Mouse (Mus musculus): ENCODE data around the gene Iqcf3. TPM values are rescaled to one million over a fixed set of nuclear protein-coding genes. Genes with fewer than 3 reads are reported as not detected.

Gene Iqcf3
- polyA plus RNA-seq, 1 experiment from 2014 or later: not detected

DNA sequence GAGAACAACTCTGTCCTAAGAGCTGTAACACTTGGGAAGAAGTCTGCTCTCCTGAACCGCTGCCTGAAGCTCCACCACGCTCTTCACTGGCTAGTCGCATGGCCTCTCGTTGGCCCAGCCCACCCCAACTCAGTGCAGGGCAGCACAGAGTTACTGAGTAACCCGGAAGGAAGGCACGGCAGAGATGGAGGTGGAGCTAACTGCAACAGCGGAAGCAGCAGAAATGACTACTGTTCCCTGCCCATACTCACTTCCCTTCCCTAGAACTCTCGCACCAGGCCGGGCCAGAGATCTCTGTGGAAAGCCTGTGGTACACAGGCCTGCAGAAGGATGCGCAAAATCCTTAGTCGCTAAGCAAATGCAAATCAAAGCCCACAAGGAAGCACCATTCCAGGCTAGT, 5.0 kb upstream of the Iqcf3 start:
- no peaks in the 10 kb centered on the region for H3K36me3 ChIP-seq
- H3K9ac ChIP-seq: no peak overlapping the region
- H3K4me3 ChIP-seq: no peak overlapping the region
- H3K4me2 ChIP-seq: no peak overlapping the region
- 0 out of 2 replicates have a peak, but pooled peaks cover 4% of the 10 kb centered on the region for H3K4me1 ChIP-seq
- no peaks in the 10 kb centered on the region; the same call in 1 of the 2 replicates for H3K27me3 ChIP-seq (replicated peaks)
- H3K27ac ChIP-seq: no peak overlapping the region
- 0 out of 2 replicates have a peak, but pooled peaks have one; percentile 37 for ATAC-seq
- H3K9me3 ChIP-seq (replicated peaks): no peaks in the 10 kb centered on the region
- 33% methylated on average over 11 of the region's 11 CpGs for WGBS (ENCODE audit: insufficient replicate concordance)

DNA sequence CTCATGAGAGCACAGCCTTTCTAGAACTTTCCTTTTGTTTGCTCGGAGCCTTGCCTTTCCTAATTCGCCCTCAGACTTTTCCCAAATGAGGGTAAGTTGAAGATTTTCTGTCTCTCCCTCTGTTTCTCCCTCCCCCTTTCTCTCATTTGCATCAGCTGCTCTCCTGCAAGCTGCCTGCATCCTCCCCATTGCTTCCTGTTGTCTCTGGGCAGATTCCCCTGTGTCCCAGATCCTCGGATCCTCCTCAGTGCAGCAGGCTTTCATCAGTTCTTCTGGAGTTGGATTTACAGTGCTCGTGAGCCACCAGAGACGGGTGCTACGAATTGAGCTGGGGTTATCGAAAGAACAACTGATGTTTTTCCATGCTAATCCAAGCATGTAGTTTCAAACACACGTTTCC, 2.6 kb upstream of the Iqcf3 start:
- no peak overlapping the region for H3K9ac ChIP-seq
- ATAC-seq: no peak
- no peak overlapping the region for H3K4me2 ChIP-seq
- H3K4me1 ChIP-seq: 0 out of 2 replicates have a peak, but pooled peaks cover 4% of the 10 kb centered on the region
- no peaks in the 10 kb centered on the region; the same call in 1 of the 2 replicates for H3K27me3 ChIP-seq (replicated peaks)
- no peak overlapping the region for H3K4me3 ChIP-seq
- H3K9me3 ChIP-seq (replicated peaks): no peaks in the 10 kb centered on the region
- no peaks in the 10 kb centered on the region for H3K36me3 ChIP-seq
- no peak overlapping the region for H3K27ac ChIP-seq
- 65% methylated on average over 8 of the region's 8 CpGs for WGBS (ENCODE audit: insufficient replicate concordance)

DNA sequence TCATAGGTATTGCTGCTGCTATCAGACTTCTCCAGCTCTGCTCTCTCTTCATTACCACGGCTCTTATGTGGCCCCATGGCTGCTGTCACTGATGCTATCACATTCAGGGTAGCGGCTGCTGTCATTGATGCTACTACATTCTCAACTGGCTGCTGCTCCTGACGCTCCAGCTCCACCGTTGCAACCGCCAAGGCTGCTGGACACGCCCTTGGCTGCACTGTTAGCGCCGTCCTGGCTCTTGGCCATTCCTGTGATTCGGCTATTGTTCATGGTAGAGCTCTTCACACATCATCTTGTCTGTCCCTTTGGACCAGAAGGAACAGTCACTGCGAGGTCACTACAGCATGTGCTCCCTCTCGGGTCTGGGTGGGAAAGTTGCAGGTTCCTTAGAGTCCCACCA, 860 bp upstream of the Iqcf3 start:
- ATAC-seq: no peak
- no peaks in the 10 kb centered on the region for H3K9me3 ChIP-seq (replicated peaks)
- H3K4me2 ChIP-seq: no peak overlapping the region
- no peaks in the 10 kb centered on the region for H3K27me3 ChIP-seq (replicated peaks)
- H3K36me3 ChIP-seq: no peaks in the 10 kb centered on the region
- 0 out of 2 replicates have a peak, but pooled peaks cover 4% of the 10 kb centered on the region for H3K4me1 ChIP-seq
- WGBS (ENCODE audit: insufficient replicate concordance): 70% methylated on average over 11 of the region's 11 CpGs
- no peak overlapping the region for H3K27ac ChIP-seq
- H3K9ac ChIP-seq: no peak overlapping the region
- no peak overlapping the region for H3K4me3 ChIP-seq

DNA sequence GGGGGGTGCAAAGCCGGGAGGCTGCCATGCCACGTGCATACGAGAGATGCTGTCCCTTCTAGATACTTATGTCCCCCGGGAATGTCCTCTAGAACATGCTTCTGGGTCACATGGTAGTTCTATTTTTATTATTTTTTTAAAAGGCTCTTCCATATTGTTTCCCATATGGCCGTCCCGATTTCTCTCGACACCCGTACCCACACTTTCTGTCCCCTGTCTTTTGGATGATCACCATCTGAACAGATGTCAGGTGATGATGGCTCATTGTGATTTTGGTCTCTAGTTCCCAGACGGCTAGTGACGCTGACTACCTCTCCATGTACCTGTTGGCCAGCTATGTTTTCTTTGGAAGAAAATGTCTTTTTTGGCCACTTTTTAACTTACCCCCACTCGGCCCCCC, 26.5 kb downstream of the Iqcf3 start:
- Histone ChIP-seq H3K27me3 (replicated peaks) (no peaks in the 10 kb centered on the region), H3K36me3 (no peaks in the 10 kb centered on the region), H3K27ac (no peak overlapping the region), H3K4me1 (no peaks in the 10 kb centered on the region), H3K9ac (no peak overlapping the region), H3K4me3 (no peak overlapping the region), H3K9me3 (replicated peaks) (no peaks in the 10 kb centered on the region), H3K4me2 (no peak overlapping the region)
- no peak for ATAC-seq
- WGBS (ENCODE audit: insufficient replicate concordance): 78% methylated on average over 11 of the region's 11 CpGs

DNA sequence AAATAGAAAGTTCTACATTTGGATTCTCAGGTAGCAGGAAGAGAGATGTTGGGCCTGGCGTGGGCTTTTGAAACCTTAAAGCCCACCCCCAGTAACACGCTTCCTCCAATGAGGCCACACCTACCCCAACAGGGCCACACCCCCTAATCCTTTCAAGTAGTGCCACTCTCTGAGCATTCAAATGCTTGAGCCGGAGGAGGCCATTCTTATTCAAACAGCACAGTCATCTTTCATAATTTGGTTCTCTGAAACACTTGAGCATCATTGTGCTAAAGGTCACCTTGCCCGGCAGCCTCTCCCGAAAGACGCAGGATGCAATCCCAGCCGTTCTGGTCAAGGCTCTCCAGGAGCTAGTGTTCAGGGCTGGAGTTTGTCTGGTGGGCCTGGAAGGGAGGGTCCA, 27.1 kb downstream of the Iqcf3 start:
- Histone ChIP-seq H3K4me1 (no peaks in the 10 kb centered on the region), H3K4me3 (no peak overlapping the region), H3K27ac (no peak overlapping the region), H3K9ac (no peak overlapping the region), H3K27me3 (replicated peaks) (no peaks in the 10 kb centered on the region), H3K4me2 (no peak overlapping the region), H3K36me3 (no peaks in the 10 kb centered on the region), H3K9me3 (replicated peaks) (no peaks in the 10 kb centered on the region)
- WGBS (ENCODE audit: insufficient replicate concordance): 82% methylated on average over 7 of the region's 7 CpGs
- ATAC-seq: no peak

DNA sequence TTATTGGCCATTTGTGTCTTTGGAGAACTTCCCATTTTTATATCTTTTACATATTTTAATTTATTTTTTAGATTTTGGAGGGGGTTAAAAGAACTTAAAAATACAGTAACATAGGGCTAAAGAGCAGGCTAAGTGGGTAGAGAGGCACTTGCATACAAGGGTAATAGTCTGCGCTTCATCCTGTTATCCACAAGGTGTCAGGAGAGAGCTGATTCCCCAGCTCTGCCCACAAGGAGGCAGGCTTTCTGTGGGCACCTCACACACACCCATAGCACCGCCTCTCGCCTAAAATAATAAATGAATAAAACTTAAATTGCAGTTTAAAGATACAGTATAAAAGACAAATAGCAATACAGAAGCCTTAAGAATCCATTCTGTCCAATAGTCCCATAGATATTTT, 29.6 kb downstream of the Iqcf3 start:
- no peaks in the 10 kb centered on the region for H3K9me3 ChIP-seq (replicated peaks)
- no peaks in the 10 kb centered on the region for H3K36me3 ChIP-seq
- no peak overlapping the region for H3K9ac ChIP-seq
- no peak for ATAC-seq
- no peak overlapping the region for H3K4me2 ChIP-seq
- H3K27me3 ChIP-seq (replicated peaks): no peaks in the 10 kb centered on the region
- no peaks in the 10 kb centered on the region for H3K4me1 ChIP-seq
- no peak overlapping the region for H3K4me3 ChIP-seq
- WGBS (ENCODE audit: insufficient replicate concordance): 19% methylated on average over 3 of the region's 3 CpGs
- no peak overlapping the region for H3K27ac ChIP-seq

DNA sequence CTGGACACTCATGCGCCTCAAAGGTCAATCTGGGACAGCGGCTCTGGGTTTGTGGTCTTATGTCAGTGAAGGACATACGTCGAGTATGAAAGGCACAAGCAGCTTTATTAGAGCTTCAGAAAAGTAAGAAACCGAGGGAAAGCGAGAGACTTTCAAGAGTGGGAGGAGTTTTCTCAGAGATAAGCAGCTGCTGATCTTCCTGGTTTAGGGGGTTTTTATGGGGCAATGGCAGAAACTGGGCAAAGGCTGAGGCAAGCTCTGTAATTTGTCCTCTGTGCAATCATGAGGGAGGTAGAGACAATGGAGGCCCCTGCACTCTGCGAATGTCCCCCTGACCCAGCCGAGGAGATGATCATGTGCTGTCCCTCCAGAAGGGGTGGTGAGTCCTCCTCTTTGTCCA, 41.5 kb downstream of the Iqcf3 start:
- H3K9ac ChIP-seq: no peak overlapping the region
- no peak overlapping the region for H3K27ac ChIP-seq
- H3K9me3 ChIP-seq (replicated peaks): no peaks in the 10 kb centered on the region
- no peaks in the 10 kb centered on the region for H3K36me3 ChIP-seq
- no peak overlapping the region for H3K4me3 ChIP-seq
- no peak overlapping the region for H3K4me2 ChIP-seq
- no peak for ATAC-seq
- WGBS (ENCODE audit: insufficient replicate concordance): 54% methylated on average over 8 of the region's 8 CpGs
- no peaks in the 10 kb centered on the region for H3K27me3 ChIP-seq (replicated peaks)
- H3K4me1 ChIP-seq: peaks cover 5% of the 10 kb centered on the region; the same call in 1 of the 2 replicates

DNA sequence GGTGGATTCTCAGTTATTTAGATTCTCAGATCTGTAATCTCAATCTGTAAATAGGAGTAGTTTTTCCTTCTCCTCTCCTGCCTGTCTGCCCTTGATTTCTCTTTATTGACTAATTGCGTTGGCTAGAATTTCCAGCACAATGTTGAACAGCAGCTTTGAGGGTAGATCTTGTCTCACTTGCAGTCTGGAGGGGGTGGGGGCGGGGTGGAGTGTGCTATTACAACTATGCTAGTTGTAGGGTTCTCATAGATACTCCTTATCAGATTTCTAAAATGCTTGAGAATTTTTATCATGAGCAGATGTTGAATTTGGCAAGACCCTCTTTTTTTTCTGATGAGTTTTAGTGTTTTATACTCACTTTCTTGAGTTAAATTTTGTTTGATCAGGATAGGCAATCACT, 42.0 kb downstream of the Iqcf3 start:
- H3K4me3 ChIP-seq: no peak overlapping the region
- H3K4me2 ChIP-seq: no peak overlapping the region
- no peaks in the 10 kb centered on the region for H3K36me3 ChIP-seq
- 56% methylated on average over 2 of the region's 2 CpGs for WGBS (ENCODE audit: insufficient replicate concordance)
- H3K4me1 ChIP-seq: peaks cover 5% of the 10 kb centered on the region; the same call in 1 of the 2 replicates
- no peak for ATAC-seq
- no peaks in the 10 kb centered on the region for H3K9me3 ChIP-seq (replicated peaks)
- H3K9ac ChIP-seq: no peak overlapping the region
- no peaks in the 10 kb centered on the region for H3K27me3 ChIP-seq (replicated peaks)
- H3K27ac ChIP-seq: no peak overlapping the region

DNA sequence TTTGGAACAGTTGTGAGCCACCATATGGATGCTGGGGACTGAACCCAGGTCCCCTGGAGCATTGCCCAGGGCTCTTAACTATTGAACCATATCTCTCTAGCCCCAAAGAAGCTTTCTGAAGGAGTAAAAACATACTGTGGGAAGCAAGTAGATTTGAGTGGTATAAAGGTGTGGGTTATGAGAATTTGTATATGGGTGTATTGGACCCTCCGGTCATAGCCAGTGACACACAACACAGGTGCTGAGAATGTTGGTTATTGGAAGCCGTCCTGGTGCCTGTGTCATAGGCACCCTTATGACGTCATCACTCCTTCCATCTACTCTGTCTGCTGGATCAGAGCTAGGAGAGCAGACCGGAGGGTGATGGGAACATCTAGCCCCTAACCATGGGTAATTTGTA, 47.2 kb downstream of the Iqcf3 start, which contains the start of gene Iqcf5:
Gene Iqcf5, plus strand, starts transcription at position 301 of the 400 bp plus-strand sequence.
- no peak for ATAC-seq
- H3K36me3 ChIP-seq: no peaks in the 10 kb centered on the region
- H3K9me3 ChIP-seq (replicated peaks): no peaks in the 10 kb centered on the region
- 73% methylated on average over 4 of the region's 4 CpGs for WGBS (ENCODE audit: insufficient replicate concordance)
- no peak within 1 kb of the TSS for H3K4me2 ChIP-seq
- H3K27me3 ChIP-seq (replicated peaks): no peaks in the 10 kb centered on the region
- H3K4me1 ChIP-seq: no peaks in the 10 kb centered on the region
- no peak within 1 kb of the TSS for H3K27ac ChIP-seq
- no peak within 1 kb of the TSS for H3K4me3 ChIP-seq
- H3K9ac ChIP-seq: no peak within 1 kb of the TSS

DNA sequence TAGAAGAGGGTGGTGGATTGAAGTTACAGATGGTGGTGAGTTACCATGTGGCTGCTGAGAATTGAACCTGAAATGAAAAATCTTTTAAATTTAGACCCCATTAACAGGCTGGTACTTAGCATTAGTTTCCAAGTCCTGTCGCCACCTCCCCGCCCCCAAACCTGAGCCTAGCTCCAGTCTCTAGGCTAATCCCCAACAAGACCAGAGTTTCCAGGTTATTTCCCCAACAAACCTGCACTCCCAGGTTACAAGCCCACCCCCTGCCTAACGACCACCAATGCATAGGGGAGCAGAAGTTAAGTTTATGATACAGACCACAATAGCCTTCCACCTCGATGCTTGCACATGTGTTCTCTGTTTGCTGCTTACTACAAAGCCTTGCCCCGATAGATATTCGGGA, 47.9 kb downstream of the Iqcf3 start:
- Histone ChIP-seq H3K4me1 (no peaks in the 10 kb centered on the region), H3K9me3 (replicated peaks) (no peaks in the 10 kb centered on the region), H3K36me3 (no peaks in the 10 kb centered on the region), H3K27ac (no peak overlapping the region), H3K27me3 (replicated peaks) (no peaks in the 10 kb centered on the region), H3K9ac (no peak overlapping the region), H3K4me3 (no peak overlapping the region), H3K4me2 (no peak overlapping the region)
- 66% methylated on average over 6 of the region's 6 CpGs for WGBS (ENCODE audit: insufficient replicate concordance)
- ATAC-seq: no peak

DNA sequence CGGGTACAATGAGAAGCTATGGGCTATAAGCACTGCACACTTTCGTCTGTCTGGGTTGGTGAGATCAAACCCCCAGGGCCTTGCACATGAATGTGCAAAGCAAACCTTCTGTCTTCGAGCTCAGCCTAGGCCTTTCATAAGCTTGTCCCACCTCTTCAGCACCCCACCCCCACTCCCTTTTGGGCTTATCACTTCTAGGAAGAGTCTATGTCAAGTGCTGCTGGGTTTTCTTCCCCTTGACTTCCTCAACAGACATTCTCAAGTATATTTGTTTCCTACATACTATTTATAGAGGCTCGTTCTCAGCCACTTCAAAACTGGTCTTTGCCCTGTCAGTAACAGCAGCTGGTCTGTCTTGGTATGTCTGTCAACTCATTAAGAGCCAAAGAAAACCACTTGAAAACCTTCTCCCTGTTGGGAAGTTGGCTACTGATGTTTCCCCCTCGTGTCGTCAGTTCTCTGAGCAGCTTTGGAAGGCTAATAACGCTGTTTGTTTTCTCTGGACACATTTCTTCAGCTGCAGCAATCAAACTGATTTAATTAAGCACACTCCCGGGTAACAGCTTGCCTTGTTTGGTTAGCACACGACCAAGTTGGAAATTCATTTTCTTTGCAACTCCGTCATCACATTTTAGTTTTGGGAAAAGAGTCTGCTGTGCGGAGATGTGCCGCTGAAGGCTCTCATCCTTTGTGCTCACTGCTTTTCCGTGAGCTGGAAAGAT, 48.5 kb downstream of the Iqcf3 start:
- no peak overlapping the region for H3K4me3 ChIP-seq
- no peak overlapping the region for H3K27ac ChIP-seq
- H3K9me3 ChIP-seq (replicated peaks): no peaks in the 10 kb centered on the region
- H3K36me3 ChIP-seq: no peaks in the 10 kb centered on the region
- ATAC-seq: no peak
- H3K27me3 ChIP-seq (replicated peaks): no peaks in the 10 kb centered on the region
- 48% methylated on average over 13 of the region's 13 CpGs for WGBS (ENCODE audit: insufficient replicate concordance)
- H3K4me2 ChIP-seq: no peak overlapping the region
- H3K4me1 ChIP-seq: no peaks in the 10 kb centered on the region
- no peak overlapping the region for H3K9ac ChIP-seq

DNA sequence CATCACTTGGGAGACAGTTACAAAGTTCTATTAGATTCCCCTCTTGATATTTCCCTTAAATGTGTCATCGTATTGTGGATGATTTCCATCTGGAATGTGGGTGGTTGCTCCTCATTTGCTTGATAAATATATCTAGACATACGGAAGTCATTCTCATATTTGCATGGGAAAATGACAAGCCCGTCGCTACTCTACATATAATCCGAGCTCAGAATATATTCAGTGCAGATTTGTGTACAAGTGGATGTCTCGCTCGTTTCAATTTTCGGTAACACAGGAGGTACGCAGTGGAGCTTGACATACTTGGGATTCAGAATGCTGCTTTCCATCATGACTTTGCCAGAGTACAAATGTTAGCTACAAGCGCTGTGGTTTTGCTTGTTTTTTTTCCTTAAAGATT, 52.1 kb downstream of the Iqcf3 start:
- Histone ChIP-seq H3K4me1 (no peaks in the 10 kb centered on the region), H3K36me3 (no peaks in the 10 kb centered on the region), H3K4me3 (no peak overlapping the region), H3K27ac (no peak overlapping the region), H3K27me3 (replicated peaks) (no peaks in the 10 kb centered on the region), H3K9ac (no peak overlapping the region), H3K4me2 (no peak overlapping the region), H3K9me3 (replicated peaks) (no peaks in the 10 kb centered on the region)
- no peak for ATAC-seq
- 80% methylated on average over 10 of the region's 10 CpGs for WGBS (ENCODE audit: insufficient replicate concordance)

DNA sequence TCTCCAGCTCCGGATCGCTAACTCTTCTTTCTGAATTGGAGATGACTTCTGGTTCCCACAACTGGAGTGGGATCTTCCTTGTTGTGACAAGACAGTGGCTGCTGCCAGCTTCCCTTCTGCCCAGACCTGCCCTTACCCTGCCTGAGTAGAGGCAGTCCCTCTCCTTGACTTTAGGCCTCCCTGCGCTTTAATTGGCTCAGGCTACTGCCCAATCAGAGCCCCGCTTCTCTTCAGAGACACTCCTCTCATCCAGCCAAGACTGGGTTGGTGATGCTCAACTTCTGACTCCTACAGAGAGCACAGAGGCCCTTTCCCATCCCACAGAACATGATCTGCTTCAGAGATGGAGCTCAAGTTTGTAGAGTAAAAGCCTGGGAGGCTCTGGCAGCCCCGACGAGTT, 57.2 kb downstream of the Iqcf3 start:
- no peak overlapping the region for H3K4me2 ChIP-seq
- H3K4me3 ChIP-seq: no peak overlapping the region
- H3K9ac ChIP-seq: no peak overlapping the region
- no peaks in the 10 kb centered on the region for H3K36me3 ChIP-seq
- H3K4me1 ChIP-seq: no peaks in the 10 kb centered on the region
- ATAC-seq: no peak
- no peak overlapping the region for H3K27ac ChIP-seq
- H3K27me3 ChIP-seq (replicated peaks): no peaks in the 10 kb centered on the region
- 68% methylated on average over 6 of the region's 6 CpGs for WGBS (ENCODE audit: insufficient replicate concordance)
- no peaks in the 10 kb centered on the region for H3K9me3 ChIP-seq (replicated peaks)

Data from liver, embryonic 12.5 days (tissue).